Mouse (Mus musculus) left cerebral cortex, adult 11 months (tissue): Measurements from ENCODE around the gene Pdrg1.

ENCODE experiments used
- DNase-seq: peaks from one replicate; pipeline ENCODE4 v3.0.0; 2022; ENCODE audit warnings: low spot score

Pdrg1 gene

GRCm38 (mm10) chr2:153014758-153015593 lies at the start of gene Pdrg1:
TSS of gene Pdrg1 (minus strand) at chr2:153015427.
- DNase-seq: peak; percentile 89

GRCm38 (mm10) chr2:153064190-153064970 lies 49.2 kb upstream of the Pdrg1 start:
- DNase-seq: no peak

GRCm38 (mm10) chr2:153063394-153063793 lies 48.2 kb upstream of the Pdrg1 start:
- no peak for DNase-seq

- no peak for DNase-seq
Measured at GRCm38 (mm10) chr2:153060216-153060615, 45.0 kb upstream of the Pdrg1 start.

GRCm38 (mm10) chr2:153058365-153058764 lies 43.1 kb upstream of the Pdrg1 start:
- no peak for DNase-seq

- no peak for DNase-seq
Measured at GRCm38 (mm10) chr2:153055270-153055920, 40.2 kb upstream of the Pdrg1 start.

GRCm38 (mm10) chr2:153053896-153054295 lies 38.7 kb upstream of the Pdrg1 start:
- DNase-seq: no peak

GRCm38 (mm10) chr2:153052700-153053351 lies 37.6 kb upstream of the Pdrg1 start:
- DNase-seq: no peak

GRCm38 (mm10) chr2:153051537-153051936 lies 36.3 kb upstream of the Pdrg1 start:
- DNase-seq: no peak

GRCm38 (mm10) chr2:153051095-153051494 lies 35.9 kb upstream of the Pdrg1 start:
- DNase-seq: no peak

- DNase-seq: no peak
Measured at GRCm38 (mm10) chr2:153049997-153050358, 34.8 kb upstream of the Pdrg1 start.

- no peak for DNase-seq
Measured at GRCm38 (mm10) chr2:153049288-153049996, 34.2 kb upstream of the Pdrg1 start.

GRCm38 (mm10) chr2:153047828-153048465 lies 32.7 kb upstream of the Pdrg1 start:
- no peak for DNase-seq

- DNase-seq: no peak
Measured at GRCm38 (mm10) chr2:153045884-153046299, 30.7 kb upstream of the Pdrg1 start.

- DNase-seq: no peak
Measured at GRCm38 (mm10) chr2:153043886-153044285, 28.7 kb upstream of the Pdrg1 start.

- DNase-seq: no peak
Measured at GRCm38 (mm10) chr2:153036690-153037089, 21.5 kb upstream of the Pdrg1 start.

- DNase-seq: no peak
Measured at GRCm38 (mm10) chr2:153033545-153034230, 18.5 kb upstream of the Pdrg1 start.

- no peak for DNase-seq
Measured at GRCm38 (mm10) chr2:153032973-153033372, 17.7 kb upstream of the Pdrg1 start.

- DNase-seq: no peak
Measured at GRCm38 (mm10) chr2:153032083-153032842, 17.0 kb upstream of the Pdrg1 start.
